Mouse (Mus musculus) frontal cortex, postnatal 14 days (tissue): Measurements from ENCODE around the gene Prl6a1.

Experiments used
- DNase-seq, 2 experiments: peaks; one replicate each; pipeline ENCODE4 v3.0.0; 2022; ENCODE audit warnings: low spot score in 2 of 2

Gene Prl6a1

GRCm38 (mm10) chr13:27312334-27313225 is at the start of gene Prl6a1:
Gene Prl6a1, plus strand, starts transcription at chr13:27312627.
- no peak for DNase-seq

GRCm38 (mm10) chr13:27334989-27335388 is 22.6 kb downstream of the Prl6a1 start:
- no peak for DNase-seq

GRCm38 (mm10) chr13:27342733-27343275 is 30.4 kb downstream of the Prl6a1 start:
- no peak for DNase-seq

- no peak for DNase-seq
These were observed 32.9 kb downstream of the Prl6a1 start, which contains the start of gene Prl8a2 for GRCm38 (mm10) chr13:27345373-27345772. Gene Prl8a2, plus strand, starts transcription at chr13:27345673.
